Mouse (Mus musculus) neural tube, embryonic 13.5 days (tissue): ENCODE results near the gene Smok3a. TPM values are rescaled to one million over a fixed set of nuclear protein-coding genes. Genes with fewer than 3 reads are reported as not detected.
"Not testable (repeated sequence)": the region's sequence is repeated elsewhere in the genome, so short reads cannot be mapped to it uniquely, and the experiment has no call there.

Source experiments
- ATAC-seq: fragments of 200-750 bp; cut with Nextera tagmentation; 2 replicates; pipeline ENCODE4 v1.8.0; 2017; ENCODE audit warnings: low read depth, mild to moderate bottlenecking, moderate TSS enrichment, moderate library complexity
- H3K27ac ChIP-seq: fragments of 300-500 bp; sonication (generic); replicated peaks from 2 replicates; pipeline ENCODE4 v1.5.1; 2015; ENCODE audit warnings: moderate library complexity, mild to moderate bottlenecking, inconsistent platforms
- H3K27me3 ChIP-seq: fragments of 300-500 bp; sonication (generic); 2 replicates; pipeline ENCODE4 v1.6.1; 2015; ENCODE audit warnings: mild to moderate bottlenecking, inconsistent platforms
- H3K36me3 ChIP-seq: fragments of 300-500 bp; sonication (generic); 2 replicates; pipeline ENCODE4 v1.6.1; 2015; ENCODE audit warnings: mild to moderate bottlenecking, inconsistent platforms
- H3K4me1 ChIP-seq: fragments of 300-500 bp; sonication (generic); replicated peaks from 2 replicates; pipeline ENCODE4 v1.6.1; 2015; ENCODE audit warnings: inconsistent platforms
- H3K4me2 ChIP-seq: fragments of 300-500 bp; sonication (generic); 2 replicates; pipeline ENCODE4 v1.6.1; 2015; ENCODE audit warnings: inconsistent platforms, mild to moderate bottlenecking, moderate library complexity
- H3K4me3 ChIP-seq: fragments of 300-500 bp; sonication (generic); 2 replicates; pipeline ENCODE4 v1.5.1; 2015; ENCODE audit warnings: mild to moderate bottlenecking, inconsistent platforms
- H3K9ac ChIP-seq: fragments of 300-500 bp; sonication (generic); 2 replicates; pipeline ENCODE4 v1.6.1; 2015; ENCODE audit warnings: moderate library complexity, mild to moderate bottlenecking, inconsistent platforms
- H3K9me3 ChIP-seq: fragments of 300-500 bp; sonication (generic); 2 replicates; pipeline ENCODE4 v1.6.1; 2016; ENCODE audit warnings: inconsistent platforms
- WGBS: fragments of 180-500 bp; shearing (Covaris S2); methylation state at CpG from one replicate; pipeline ENCODE4 v1.1.7; 2015; 5-methylcytosine and 5-hydroxymethylcytosine counted together
- polyA plus RNA-seq: library from polyadenylated mRNA; unstranded; fragments of >200 nt; fragmentation: Nextera tagmentation; extraction: Ambion mirVana; gene quantifications from 2 replicates; pipeline ENCODE4 v1.2.1, GENCODE M21; 2015

Gene Smok3a
- polyA plus RNA-seq, 1 experiment from 2014 or later = not detected

GRCm38 (mm10) chr5:138019577-138019976 lies 1.5 kb upstream of the Smok3a start:
- not testable (repeated sequence) for H3K36me3 ChIP-seq, H3K27me3 ChIP-seq, H3K4me2 ChIP-seq, H3K4me3 ChIP-seq, ATAC-seq, H3K27ac ChIP-seq, H3K9ac ChIP-seq, H3K4me1 ChIP-seq, H3K9me3 ChIP-seq
- 90% methylated on average over 3 of the region's 4 CpGs for WGBS

DNA sequence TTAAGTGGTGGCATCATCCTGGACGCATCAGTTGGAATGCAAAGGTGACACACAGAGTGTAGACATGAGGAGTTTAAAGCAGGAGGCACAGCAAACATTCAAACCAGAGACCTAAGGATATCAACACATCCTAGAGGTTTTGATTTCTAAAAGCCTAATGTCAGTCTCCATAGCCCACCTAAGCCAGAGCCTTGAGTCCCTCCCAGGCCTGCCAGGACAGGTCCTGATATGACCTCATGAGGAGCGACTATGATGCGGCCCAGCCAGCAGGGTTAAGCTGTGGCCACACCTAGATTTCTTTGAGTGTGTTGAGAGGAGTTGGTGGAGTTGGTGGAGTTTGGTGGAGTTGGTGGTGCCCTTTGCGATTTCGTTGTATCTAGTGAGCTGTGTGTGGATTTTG lies 31.8 kb downstream of the Smok3a start, which contains the start of gene Smok3c:
Gene Smok3c (plus strand): TSS at position 301 of the 400 bp plus-strand sequence.
- no CpG with 5 or more reads among the region's 5 CpGs for WGBS

DNA sequence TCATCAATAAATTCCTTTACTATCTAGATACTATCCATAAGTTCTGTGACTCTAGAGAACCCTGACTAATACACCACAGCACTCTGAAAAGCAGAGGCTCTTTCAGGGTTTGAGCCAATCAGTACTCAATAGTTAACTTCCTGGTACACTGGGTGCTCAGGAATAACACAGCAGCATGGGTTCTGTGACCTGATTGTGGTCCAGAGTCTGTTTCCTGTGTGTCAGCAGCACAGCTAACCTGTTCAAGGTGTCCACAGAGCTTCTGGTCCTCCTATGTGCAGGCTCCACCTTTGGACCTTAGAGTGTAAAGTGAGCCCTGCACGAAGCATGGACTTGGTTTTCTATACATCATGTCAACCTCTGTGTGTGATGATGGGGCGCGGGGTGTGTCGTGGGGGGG lies 52.7 kb downstream of the Smok3a start:
- no peak overlapping the region for H3K27ac ChIP-seq
- WGBS = 88% methylated on average over 4 of the region's 4 CpGs
- H3K4me1 ChIP-seq = no peaks in the 10 kb centered on the region
- no peaks in the 10 kb centered on the region for H3K9me3 ChIP-seq
- H3K4me2 ChIP-seq = no peak overlapping the region
- H3K36me3 ChIP-seq = no peaks in the 10 kb centered on the region
- no peak overlapping the region for H3K4me3 ChIP-seq
- ATAC-seq = no peak
- H3K9ac ChIP-seq = no peak overlapping the region
- H3K27me3 ChIP-seq = no peaks in the 10 kb centered on the region

More for the DNA sequence above, 31.8 kb downstream of the Smok3a start, which contains the start of gene Smok3c:
- not testable (repeated sequence) for H3K4me1 ChIP-seq, H3K36me3 ChIP-seq, H3K27me3 ChIP-seq, H3K27ac ChIP-seq, H3K9ac ChIP-seq, H3K4me3 ChIP-seq, H3K4me2 ChIP-seq, ATAC-seq, H3K9me3 ChIP-seq

DNA sequence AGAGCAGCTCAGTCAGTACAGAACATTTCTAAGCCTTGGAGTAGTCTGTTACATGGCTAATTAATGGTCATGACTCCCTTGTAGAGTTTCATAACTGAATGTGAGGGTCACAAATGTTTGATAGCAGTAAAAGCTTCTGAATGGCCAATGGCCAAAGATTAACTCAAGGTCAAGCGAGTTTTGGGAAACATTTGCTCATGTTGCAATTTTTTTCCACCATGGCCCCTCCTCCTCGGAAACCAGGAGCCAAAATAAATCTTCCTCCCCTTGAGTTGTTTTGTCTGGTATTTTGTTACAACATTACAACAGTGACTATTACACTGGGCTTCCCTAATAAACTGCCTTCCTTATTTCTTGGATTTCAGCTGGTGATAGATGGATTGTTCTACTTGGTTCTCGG lies 54.6 kb downstream of the Smok3a start:
- Histone ChIP-seq H3K4me1 (no peaks in the 10 kb centered on the region), H3K4me2 (no peak overlapping the region), H3K9me3 (no peaks in the 10 kb centered on the region), H3K36me3 (no peaks in the 10 kb centered on the region), H3K9ac (no peak overlapping the region), H3K4me3 (no peak overlapping the region), H3K27ac (no peak overlapping the region), H3K27me3 (no peaks in the 10 kb centered on the region)
- WGBS = 77% methylated on average over 3 of the region's 3 CpGs
- ATAC-seq = no peak

- H3K9me3 ChIP-seq = no peaks in the 10 kb centered on the region
- no peak overlapping the region for H3K4me2 ChIP-seq
- H3K27me3 ChIP-seq = no peaks in the 10 kb centered on the region
- no peak overlapping the region for H3K4me3 ChIP-seq
- H3K4me1 ChIP-seq = no peaks in the 10 kb centered on the region
- no peak for ATAC-seq
- 60% methylated on average over 2 of the region's 2 CpGs for WGBS
- no peaks in the 10 kb centered on the region for H3K36me3 ChIP-seq
- no peak overlapping the region for H3K9ac ChIP-seq
- H3K27ac ChIP-seq = no peak overlapping the region
Observed at GRCm38 (mm10) chr5:138076148-138076547, 55.1 kb downstream of the Smok3a start.

DNA sequence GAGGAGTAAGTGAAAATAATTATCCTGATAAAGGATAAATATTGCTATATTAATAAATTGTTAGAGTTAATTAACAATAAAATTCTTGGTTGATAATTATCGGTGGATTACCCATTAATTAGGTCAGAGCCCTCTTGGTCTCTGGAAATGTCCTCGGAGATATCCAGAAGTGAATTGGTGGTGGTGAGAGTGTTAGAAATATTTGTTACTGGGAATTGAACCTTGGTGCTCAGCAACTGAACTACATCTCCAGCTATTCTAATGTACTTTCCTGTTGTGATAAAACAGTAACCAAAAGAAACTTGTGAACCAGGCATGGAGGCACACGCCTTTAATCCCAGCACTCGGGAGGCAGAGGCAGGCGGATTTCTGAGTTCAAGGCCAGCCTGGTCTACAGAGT lies 59.4 kb downstream of the Smok3a start:
- H3K9ac ChIP-seq = no peak overlapping the region
- no peaks in the 10 kb centered on the region for H3K4me1 ChIP-seq
- no peak overlapping the region for H3K27ac ChIP-seq
- no peak overlapping the region for H3K4me2 ChIP-seq
- no peak for ATAC-seq
- H3K36me3 ChIP-seq = no peaks in the 10 kb centered on the region
- H3K4me3 ChIP-seq = no peak overlapping the region
- no peaks in the 10 kb centered on the region for H3K27me3 ChIP-seq
- no peaks in the 10 kb centered on the region for H3K9me3 ChIP-seq
- WGBS = 92% methylated on average over 5 of the region's 5 CpGs

DNA sequence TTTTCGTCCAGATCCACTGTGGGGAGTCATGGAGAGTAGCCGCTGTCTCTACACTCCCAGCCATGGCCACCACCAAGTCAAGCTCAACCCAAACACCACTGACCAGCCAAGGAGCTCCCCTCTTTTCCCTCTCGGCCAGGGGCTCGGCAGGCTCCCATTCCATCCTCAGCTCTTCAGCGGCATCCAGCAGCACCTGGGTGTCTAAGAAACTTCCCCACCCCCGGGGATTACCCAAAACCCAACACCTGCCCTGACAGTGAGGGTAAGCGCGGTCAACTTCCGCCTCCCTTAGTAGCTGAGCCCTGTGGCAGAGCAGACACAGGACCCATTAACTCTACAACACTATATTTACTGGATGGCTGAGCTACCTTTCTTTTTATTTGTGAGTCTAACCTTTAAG lies 60.4 kb downstream of the Smok3a start:
- Histone ChIP-seq H3K9me3 (no peaks in the 10 kb centered on the region), H3K4me1 (peaks cover 7% of the 10 kb centered on the region), H3K4me3 (no peak overlapping the region), H3K36me3 (no peaks in the 10 kb centered on the region), H3K27me3 (no peaks in the 10 kb centered on the region), H3K9ac (no peak overlapping the region), H3K27ac (no peak overlapping the region), H3K4me2 (no peak overlapping the region)
- 86% methylated on average over 9 of the region's 9 CpGs for WGBS
- ATAC-seq = no peak

DNA sequence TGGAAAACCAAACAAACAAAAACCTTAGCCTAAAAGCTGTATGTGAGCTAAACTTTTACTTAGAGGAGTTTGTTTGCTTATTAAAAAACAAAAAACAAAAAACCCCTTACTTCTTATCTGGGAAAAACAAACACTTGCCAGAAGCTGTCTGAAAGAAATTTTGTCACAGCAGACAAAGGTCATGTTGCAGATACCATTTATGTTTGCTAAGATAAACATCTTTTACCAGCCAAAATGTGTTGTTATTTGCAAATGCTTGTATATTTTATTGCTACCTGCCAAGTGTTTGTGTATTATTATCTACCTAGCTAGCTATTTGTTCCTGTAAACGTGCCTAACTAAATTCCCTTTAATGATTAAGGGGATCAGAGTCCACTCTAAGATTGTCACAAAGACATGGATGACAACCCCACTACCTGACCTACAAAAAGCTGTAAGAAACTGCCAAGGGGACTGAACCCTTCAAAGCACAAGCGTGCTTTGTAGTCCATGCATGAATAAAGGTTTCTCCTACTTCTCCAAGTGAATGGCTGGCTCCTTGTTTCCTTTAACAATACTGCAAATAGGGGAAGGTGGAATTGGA lies 62.3 kb downstream of the Smok3a start:
- 68% methylated on average over 2 of the region's 2 CpGs for WGBS
- H3K4me1 ChIP-seq = peaks cover 26% of the 10 kb centered on the region
- H3K4me3 ChIP-seq = no peak overlapping the region
- no peaks in the 10 kb centered on the region for H3K27me3 ChIP-seq
- no peak overlapping the region for H3K4me2 ChIP-seq
- peaks cover 15% of the 10 kb centered on the region for H3K36me3 ChIP-seq
- no peaks in the 10 kb centered on the region for H3K9me3 ChIP-seq
- H3K27ac ChIP-seq = no peak overlapping the region
- H3K9ac ChIP-seq = no peak overlapping the region
- ATAC-seq = no peak

GRCm38 (mm10) chr5:138083936-138084335 lies 62.9 kb downstream of the Smok3a start:
- WGBS = 97% methylated on average over 2 of the region's 2 CpGs
- H3K9ac ChIP-seq = no peak overlapping the region

More at GRCm38 (mm10) chr5:138083936-138084335, 62.9 kb downstream of the Smok3a start:
- ATAC-seq = no peak
- Histone ChIP-seq H3K27me3 (no peaks in the 10 kb centered on the region), H3K36me3 (peaks cover 18% of the 10 kb centered on the region), H3K4me1 (peaks cover 32% of the 10 kb centered on the region), H3K4me2 (no peak overlapping the region), H3K27ac (no peak overlapping the region), H3K4me3 (no peak overlapping the region), H3K9me3 (no peaks in the 10 kb centered on the region)

Other genes with a start within 250 kb of the Smok3a start
- gene Ppp1r35, start 242.4 kb upstream of the Smok3a start, polyA plus RNA-seq = 38.1 and 39.7 TPM in 2 replicates
- gene Mepce, start 233.6 kb upstream of the Smok3a start, polyA plus RNA-seq = 9.9 and 12.3 TPM in 2 replicates
- 10.4 and 12.4 TPM in 2 replicates for gene Zcwpw1, start 233.5 kb upstream of the Smok3a start, polyA plus RNA-seq
- gene Pilra, start 185.0 kb upstream of the Smok3a start, polyA plus RNA-seq = 0.15 and 1.3 TPM in 2 replicates
- not detected in 2 replicates for gene Pilrb1, start 163.2 kb upstream of the Smok3a start, polyA plus RNA-seq
- gene Pilrb2, start 149.4 kb upstream of the Smok3a start, polyA plus RNA-seq = 0.27 TPM in 1 of 2 replicates, not detected in the other
- gene Cyp3a13, start 99.6 kb upstream of the Smok3a start, polyA plus RNA-seq = not detected in 2 replicates
- 0.21 and 0.27 TPM in 2 replicates for gene Gjc3, start 58.2 kb upstream of the Smok3a start, polyA plus RNA-seq
- not detected in 2 replicates for gene Azgp1, start 39.7 kb upstream of the Smok3a start, polyA plus RNA-seq
- gene Smok3b, start 168 bp downstream of the Smok3a start, polyA plus RNA-seq = not detected in 2 replicates
- gene Smok3c, start 31.9 kb downstream of the Smok3a start, polyA plus RNA-seq = not detected in 2 replicates
- 26.1 and 26.5 TPM in 2 replicates for gene Zkscan1, start 63.8 kb downstream of the Smok3a start, polyA plus RNA-seq
- gene Zscan21, start 95.6 kb downstream of the Smok3a start, polyA plus RNA-seq = 96.3 and 98.2 TPM in 2 replicates
- 27.8 and 32.2 TPM in 2 replicates for gene Zfp113, start 134.5 kb downstream of the Smok3a start, polyA plus RNA-seq
- gene Cops6, start 139.8 kb downstream of the Smok3a start, polyA plus RNA-seq = 307 and 311 TPM in 2 replicates
- gene Ap4m1, start 150.7 kb downstream of the Smok3a start, polyA plus RNA-seq = 21.6 and 23.5 TPM in 2 replicates
- 96.3 and 104 TPM in 2 replicates for gene Mcm7, start 151.2 kb downstream of the Smok3a start, polyA plus RNA-seq
- 81.7 and 85.6 TPM in 2 replicates for gene Taf6, start 166.2 kb downstream of the Smok3a start, polyA plus RNA-seq
- gene Cnpy4, start 166.2 kb downstream of the Smok3a start, polyA plus RNA-seq = 34.0 and 37.3 TPM in 2 replicates
- gene Mblac1, start 173.1 kb downstream of the Smok3a start, polyA plus RNA-seq = 12.9 and 13.5 TPM in 2 replicates
- not detected in 2 replicates for gene Nxpe5, start 204.6 kb downstream of the Smok3a start, polyA plus RNA-seq
- gene Lamtor4, start 234.2 kb downstream of the Smok3a start, polyA plus RNA-seq = 89.7 and 94.5 TPM in 2 replicates
- gene BC037034, start 242.8 kb downstream of the Smok3a start, polyA plus RNA-seq = 17.3 and 18.3 TPM in 2 replicates